Mouse (Mus musculus) heart, adult 8-10 months (tissue): ENCODE data around the gene Rad51. TPM values are rescaled to one million over a fixed set of nuclear protein-coding genes. Genes with fewer than 3 reads are reported as not detected.

Source experiments
- total RNA-seq, 4 experiments: library from RNA; stranded (reverse); gene quantifications; 2 replicates each; pipeline ENCODE4 v1.2.4; 2022

The Rad51 gene
- total RNA-seq, 4 experiments from 2014 or later: 0.22 to 0.60 (median 0.28) TPM

Other genes with a start within 250 kb of the Rad51 start
- 10 to 100 TPM; 14.0 to 21.2 (median 15.9) TPM for gene Bahd1, start 212.4 kb upstream of the Rad51 start, total RNA-seq
- gene Chst14, start 186.3 kb upstream of the Rad51 start, total RNA-seq: 1 to 10 TPM; 5.7 to 9.2 (median 8.4) TPM
- gene Ccdc32, start 83.4 kb upstream of the Rad51 start, total RNA-seq: 10 to 100 TPM in 3 of 4 experiments, 1 to 10 TPM in 1; 9.5 to 13.6 (median 11.9) TPM
- gene Rpusd2, start 78.0 kb upstream of the Rad51 start, total RNA-seq: 1 to 10 TPM; 4.2 to 4.7 (median 4.5) TPM
- gene Knl1, start 65.7 kb upstream of the Rad51 start, total RNA-seq: under 1 TPM; 0.12 to 0.92 (median 0.24) TPM
- gene Rmdn3, start 44.2 kb downstream of the Rad51 start, total RNA-seq: 10 to 100 TPM; 15.3 to 25.2 (median 17.5) TPM
- 10 to 100 TPM; 10.9 to 12.5 (median 11.4) TPM for gene Gchfr, start 55.0 kb downstream of the Rad51 start, total RNA-seq
- not detected for gene Gm14137, start 61.7 kb downstream of the Rad51 start, total RNA-seq
- gene Zfyve19, start 95.8 kb downstream of the Rad51 start, total RNA-seq: 10 to 100 TPM in 2 of 4 experiments, 1 to 10 TPM in 2; 7.8 to 14.3 (median 10.0) TPM
- gene Dnajc17, start 96.0 kb downstream of the Rad51 start, total RNA-seq: 10 to 100 TPM in 1 of 4 experiments, 1 to 10 TPM in 3; 7.6 to 11.2 (median 9.0) TPM
- gene Ppp1r14d, start 117.1 kb downstream of the Rad51 start, total RNA-seq: not detected
- under 1 TPM in 1 of 4 experiments, not detected in 3; 0.14 TPM for gene Spint1, start 124.6 kb downstream of the Rad51 start, total RNA-seq
- not detected for gene Rhov, start 158.5 kb downstream of the Rad51 start, total RNA-seq
- 10 to 100 TPM; 12.5 to 14.0 (median 13.6) TPM for gene Vps18, start 175.9 kb downstream of the Rad51 start, total RNA-seq
- gene Dll4, start 213.0 kb downstream of the Rad51 start, total RNA-seq: 10 to 100 TPM; 12.1 to 18.7 (median 18.6) TPM
- gene Chac1, start 238.4 kb downstream of the Rad51 start, total RNA-seq: 10 to 100 TPM in 1 of 4 experiments, 1 to 10 TPM in 3; 2.8 to 15.4 (median 5.2) TPM